Mouse (Mus musculus) forebrain, postnatal 0 days (tissue): ENCODE data around the gene Lrrc26. TPM values are rescaled to one million over a fixed set of nuclear protein-coding genes. Genes with fewer than 3 reads are reported as not detected.

Experiments
- ATAC-seq: fragments of 200-750 bp; cut with Nextera tagmentation; 2 replicates; pipeline ENCODE4 v1.8.0; 2017; ENCODE audit warnings: mild to moderate bottlenecking, moderate library complexity
- DNase-seq: peaks from one replicate; pipeline ENCODE4 v3.0.0-alpha.2; 2015
- H3K27ac ChIP-seq: fragments of 300-500 bp; sonication (generic); 2 replicates; pipeline ENCODE4 v1.5.1; 2014; ENCODE audit warnings: low read depth, mild to moderate bottlenecking, antibody characterized with exemption, low read length, moderate library complexity, mixed read lengths
- H3K27me3 ChIP-seq: fragments of 300-500 bp; sonication (generic); 2 replicates; pipeline ENCODE4 v1.6.1; 2014; ENCODE audit warnings: mild to moderate bottlenecking, low read length, mixed read lengths; ENCODE audit not compliant: insufficient read depth
- H3K36me3 ChIP-seq: fragments of 300-500 bp; sonication (generic); 2 replicates; pipeline ENCODE4 v1.6.1; 2014; ENCODE audit warnings: mild to moderate bottlenecking, moderate library complexity; ENCODE audit not compliant: insufficient read depth
- H3K4me1 ChIP-seq: fragments of 300-500 bp; sonication (generic); 2 replicates; pipeline ENCODE4 v1.6.1; 2014; ENCODE audit warnings: antibody characterized with exemption; ENCODE audit not compliant: insufficient read depth
- H3K4me2 ChIP-seq: fragments of 300-500 bp; sonication (generic); 2 replicates; pipeline ENCODE4 v1.6.1; 2014; ENCODE audit warnings: low read depth, mild to moderate bottlenecking, moderate library complexity
- H3K4me3 ChIP-seq: fragments of 300-500 bp; sonication (generic); 2 replicates; pipeline ENCODE4 v1.5.1; 2014; ENCODE audit warnings: low read depth, low read length, mixed read lengths
- H3K9ac ChIP-seq: fragments of 300-500 bp; sonication (generic); 2 replicates; pipeline ENCODE4 v1.6.1; 2014; ENCODE audit warnings: mild to moderate bottlenecking
- H3K9me3 ChIP-seq: fragments of 300-500 bp; sonication (generic); 2 replicates; pipeline ENCODE4 v1.6.1; 2016; ENCODE audit warnings: low read length
- CTCF ChIP-seq: sonication (generic); IDR thresholded peaks from 2 replicates; pipeline ENCODE4 v1.5.1; 2016; ENCODE audit warnings: antibody characterized with exemption, control low read depth, low read depth
- WGBS: fragments of 180-500 bp; shearing (Covaris S2); extraction: QIAGEN DNeasy Blood & Tissue Kit; methylation state at CpG from one replicate; pipeline ENCODE4 v1.1.7; 2014; 5-methylcytosine and 5-hydroxymethylcytosine counted together
- polyA plus RNA-seq: library from polyadenylated mRNA; unstranded; fragments of >200 nt; fragmentation: Nextera tagmentation; extraction: Ambion mirVana; gene quantifications from 2 replicates; pipeline ENCODE4 v1.2.1, GENCODE M21; 2015
- total RNA-seq: library from RNA; depleted of rRNA; stranded (reverse); fragments of >200 nt; gene quantifications from 2 replicates; pipeline ENCODE4 v1.2.3, GENCODE M21; 2014; rRNA removed

Gene Lrrc26
- total and polyA plus RNA-seq, 2 experiments from 2014 or later, result not detected

DNA sequence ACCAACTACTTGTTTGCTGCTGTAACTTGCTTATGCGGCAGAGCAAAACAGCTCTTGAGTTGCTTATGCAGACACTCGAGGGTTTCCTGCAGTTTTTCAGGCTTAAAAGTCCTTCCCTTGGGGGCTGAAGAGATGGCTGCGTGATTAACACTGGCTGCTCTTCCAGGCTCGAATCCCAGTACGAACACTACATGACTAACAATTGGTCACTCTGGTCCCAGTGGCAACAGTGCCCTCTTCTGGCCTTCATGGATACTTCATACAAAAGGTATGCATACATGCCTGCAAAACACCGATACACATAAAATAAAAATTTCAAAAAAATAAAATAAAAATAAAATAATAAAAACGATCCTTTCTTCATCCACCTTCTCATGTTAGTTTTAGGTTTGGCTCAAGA lies 38.7 kb downstream of the Lrrc26 start:
- ATAC-seq, result no peak
- no peak overlapping the region for H3K27ac ChIP-seq
- 33% methylated on average over 7 of the region's 7 CpGs for WGBS
- DNase-seq, result peak; percentile 55
- peak; percentile 70 for TF ChIP-seq CTCF
- no peaks in the 10 kb centered on the region for H3K9me3 ChIP-seq
- H3K4me2 ChIP-seq, result no peak overlapping the region
- H3K4me3 ChIP-seq, result no peak overlapping the region
- H3K36me3 ChIP-seq, result no peaks in the 10 kb centered on the region
- peaks cover 6% of the 10 kb centered on the region for H3K4me1 ChIP-seq
- H3K27me3 ChIP-seq, result no peaks in the 10 kb centered on the region
- no peak overlapping the region for H3K9ac ChIP-seq

DNA sequence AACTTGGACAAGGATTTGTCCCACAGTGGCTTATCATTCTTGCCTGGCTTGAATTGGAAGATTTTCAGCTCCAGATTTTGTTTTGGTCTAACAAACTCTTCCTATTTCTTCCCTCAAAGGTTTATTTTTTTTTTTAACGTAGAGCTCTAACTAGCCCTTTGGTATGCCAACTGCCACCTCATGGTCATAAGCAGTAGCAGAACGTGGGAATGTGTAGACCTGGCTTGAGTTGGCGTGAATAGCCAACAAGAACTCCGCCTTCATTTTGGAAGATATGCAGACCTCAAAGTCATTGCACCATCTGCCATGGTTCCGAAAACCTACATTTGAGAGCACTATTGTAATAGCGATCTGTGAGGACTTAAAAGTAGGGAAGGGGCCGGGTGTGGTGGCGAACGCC lies 41.8 kb downstream of the Lrrc26 start:
- WGBS, result 59% methylated on average over 9 of the region's 9 CpGs
- DNase-seq (no peak), ATAC-seq (no peak)
- Histone ChIP-seq H3K9ac (0 out of 2 replicates have a peak overlapping the region, but pooled peaks have one; percentile 89), H3K27ac (no peak overlapping the region), H3K9me3 (no peaks in the 10 kb centered on the region), H3K36me3 (peaks cover 21% of the 10 kb centered on the region), H3K4me3 (peak overlapping the region; percentile 62), H3K27me3 (no peaks in the 10 kb centered on the region), H3K4me1 (peaks cover 9% of the 10 kb centered on the region), H3K4me2 (peak overlapping the region; percentile 68)
- TF ChIP-seq CTCF, result no peak

DNA sequence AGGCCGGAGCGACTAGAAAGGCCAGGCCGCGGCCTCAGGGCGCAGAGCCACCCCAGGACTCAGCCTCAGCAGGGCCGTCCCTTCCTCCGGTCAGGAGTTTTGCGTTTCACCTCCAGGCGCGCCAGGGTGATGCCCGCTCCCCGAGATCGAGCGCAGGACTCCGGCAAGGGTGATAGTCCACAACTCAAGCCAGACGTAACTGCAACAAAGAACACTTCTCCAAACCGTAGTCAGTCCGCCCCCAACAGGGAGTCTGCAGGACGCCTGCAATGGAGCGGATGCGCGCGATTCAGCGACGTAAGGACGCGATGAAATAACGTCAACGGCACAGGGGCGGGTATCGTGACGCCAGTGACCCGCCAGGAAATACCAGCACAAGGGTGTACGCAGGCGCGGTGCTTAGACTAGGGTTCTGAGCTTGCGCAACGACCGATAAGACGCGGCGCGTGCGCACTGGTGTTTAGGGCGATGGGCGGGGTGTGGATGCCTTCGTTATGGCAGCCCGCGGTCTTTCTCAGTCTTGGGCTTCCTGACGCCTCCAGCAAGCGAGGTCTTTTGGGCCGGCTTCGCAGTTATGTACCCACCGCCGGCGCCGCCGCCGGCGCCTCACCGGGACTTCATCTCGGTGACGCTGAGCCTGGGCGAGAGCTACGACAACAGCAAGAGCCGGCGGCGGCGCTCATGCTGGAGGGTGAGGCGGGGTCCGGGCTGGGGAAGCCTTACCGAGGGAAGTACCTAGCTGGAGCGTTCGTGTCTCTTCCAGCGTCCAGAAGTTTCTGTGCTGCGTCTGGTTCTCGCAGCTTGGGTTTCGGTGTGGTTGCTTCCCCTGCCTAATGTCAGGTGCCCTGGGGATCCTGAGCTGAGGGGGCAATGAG lies 42.8 kb downstream of the Lrrc26 start, which contains the start of gene Man1b1:
TSS of gene Man1b1 (plus strand) at position 53 of the 875 bp plus-strand sequence.
- Histone ChIP-seq H3K36me3 (peaks cover 31% of the 10 kb centered on the region), H3K9me3 (no peaks in the 10 kb centered on the region), H3K27ac (peak within 1 kb of the TSS; percentile 90), H3K27me3 (no peaks in the 10 kb centered on the region), H3K4me1 (peaks cover 9% of the 10 kb centered on the region), H3K4me2 (peak within 1 kb of the TSS; percentile 89), H3K9ac (peak within 1 kb of the TSS; percentile 89), H3K4me3 (peak within 1 kb of the TSS; percentile 62)
- WGBS, result under 1% methylated on average over 78 of the region's 78 CpGs
- ATAC-seq (peak; percentile 99), DNase-seq (peak; percentile 100)
- TF ChIP-seq CTCF, result peak; percentile 68

DNA sequence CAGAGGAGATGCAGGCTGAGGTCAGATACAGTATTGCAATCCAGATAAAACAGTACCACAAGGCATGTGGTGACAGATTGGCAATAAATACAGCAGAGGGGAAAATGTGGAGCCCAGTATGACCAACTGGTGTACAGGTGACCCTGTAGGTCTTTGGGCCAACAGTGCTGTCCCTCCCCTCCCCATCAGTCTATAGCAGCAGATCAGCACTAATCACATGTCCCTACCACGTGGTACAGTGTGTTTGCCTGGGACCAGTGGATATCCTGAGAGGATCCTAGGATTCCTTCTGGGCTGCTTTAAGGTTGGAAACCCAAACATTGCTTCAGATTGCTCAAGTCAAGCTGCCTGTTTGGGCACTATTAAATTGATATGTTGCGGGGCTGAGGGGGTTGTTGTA lies 43.9 kb downstream of the Lrrc26 start:
- WGBS, result 87% methylated on average over 2 of the region's 2 CpGs
- H3K36me3 ChIP-seq, result peaks cover 42% of the 10 kb centered on the region
- peak overlapping the region; percentile 89 for H3K9ac ChIP-seq
- no peak for ATAC-seq
- DNase-seq, result no peak
- peak overlapping the region; percentile 89 for H3K4me2 ChIP-seq
- no peaks in the 10 kb centered on the region for H3K9me3 ChIP-seq
- H3K4me1 ChIP-seq, result peaks cover 9% of the 10 kb centered on the region
- no peak overlapping the region for H3K27ac ChIP-seq
- no peaks in the 10 kb centered on the region for H3K27me3 ChIP-seq
- no peak for TF ChIP-seq CTCF
- peak overlapping the region; percentile 62 for H3K4me3 ChIP-seq

DNA sequence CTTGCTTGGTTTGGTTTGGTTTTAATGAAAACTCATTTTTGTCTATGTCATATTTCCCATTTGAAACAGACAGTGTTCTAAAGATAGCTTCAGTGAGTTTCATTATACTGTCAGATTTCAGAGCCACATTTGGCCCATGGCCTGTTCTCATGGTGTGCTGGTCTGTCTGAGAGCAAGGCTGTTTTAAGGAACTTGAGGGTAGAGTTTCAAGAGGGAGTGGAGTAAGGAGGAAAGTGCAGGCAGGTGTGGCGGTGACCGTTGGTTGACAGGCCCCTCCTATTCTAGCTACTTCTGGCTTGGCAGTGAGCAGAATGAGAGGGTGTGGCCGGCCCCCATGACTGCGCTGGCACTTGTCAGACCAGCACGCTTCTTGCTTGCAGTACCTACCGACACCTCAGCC lies 48.6 kb downstream of the Lrrc26 start:
- no peak overlapping the region for H3K27ac ChIP-seq
- no peak overlapping the region for H3K9ac ChIP-seq
- no peaks in the 10 kb centered on the region for H3K9me3 ChIP-seq
- H3K36me3 ChIP-seq, result peaks cover 70% of the 10 kb centered on the region
- no peak for TF ChIP-seq CTCF
- H3K4me3 ChIP-seq, result no peak overlapping the region
- H3K4me1 ChIP-seq, result peaks cover 4% of the 10 kb centered on the region
- 92% methylated on average over 6 of the region's 6 CpGs for WGBS
- no peak overlapping the region for H3K4me2 ChIP-seq
- H3K27me3 ChIP-seq, result no peaks in the 10 kb centered on the region
- ATAC-seq (no peak), DNase-seq (no peak)

Other genes starting within 250 kb of the Lrrc26 start
Only the 30 nearest of the 34 such genes appear.
- not detected in 2 replicates for gene Noxa1, start 194.8 kb upstream of the Lrrc26 start, total RNA-seq
- gene Noxa1, start 194.8 kb upstream of the Lrrc26 start, polyA plus RNA-seq, result not detected in 2 replicates
- gene Nrarp, start 109.2 kb upstream of the Lrrc26 start, total RNA-seq, result 38.2 and 40.0 TPM in 2 replicates
- 17.0 and 17.8 TPM in 2 replicates for gene Nrarp, start 109.2 kb upstream of the Lrrc26 start, polyA plus RNA-seq
- gene Tor4a, start 93.0 kb upstream of the Lrrc26 start, total RNA-seq, result 1.7 and 3.3 TPM in 2 replicates
- 0.92 and 1.2 TPM in 2 replicates for gene Tor4a, start 93.0 kb upstream of the Lrrc26 start, polyA plus RNA-seq
- 94.6 and 115 TPM in 2 replicates for gene Nelfb, start 78.4 kb upstream of the Lrrc26 start, total RNA-seq
- gene Nelfb, start 78.4 kb upstream of the Lrrc26 start, polyA plus RNA-seq, result 57.1 and 76.1 TPM in 2 replicates
- not detected in 2 replicates for gene Stpg3, start 75.3 kb upstream of the Lrrc26 start, total RNA-seq
- not detected in 2 replicates for gene Stpg3, start 75.3 kb upstream of the Lrrc26 start, polyA plus RNA-seq
- gene Fam166a, start 71.2 kb upstream of the Lrrc26 start, total RNA-seq, result not detected in 2 replicates
- gene Fam166a, start 71.2 kb upstream of the Lrrc26 start, polyA plus RNA-seq, result 0.94 TPM in 1 of 2 replicates, not detected in the other
- gene Tubb4b, start 65.2 kb upstream of the Lrrc26 start, total RNA-seq, result 553 and 579 TPM in 2 replicates
- 382 and 469 TPM in 2 replicates for gene Tubb4b, start 65.2 kb upstream of the Lrrc26 start, polyA plus RNA-seq
- gene Slc34a3, start 55.6 kb upstream of the Lrrc26 start, total RNA-seq, result not detected in 2 replicates
- gene Slc34a3, start 55.6 kb upstream of the Lrrc26 start, polyA plus RNA-seq, result not detected in 2 replicates
- not detected in 2 replicates for gene Rnf224, start 53.1 kb upstream of the Lrrc26 start, total RNA-seq
- not detected in 2 replicates for gene Rnf224, start 53.1 kb upstream of the Lrrc26 start, polyA plus RNA-seq
- 77.6 and 84.1 TPM in 2 replicates for gene Rnf208, start 47.7 kb upstream of the Lrrc26 start, total RNA-seq
- 193 and 205 TPM in 2 replicates for gene Rnf208, start 47.7 kb upstream of the Lrrc26 start, polyA plus RNA-seq
- gene Cysrt1, start 47.5 kb upstream of the Lrrc26 start, total RNA-seq, result not detected in 2 replicates
- gene Cysrt1, start 47.5 kb upstream of the Lrrc26 start, polyA plus RNA-seq, result not detected in 2 replicates
- gene AL732309.1, start 43.1 kb upstream of the Lrrc26 start, total RNA-seq, result 10.1 and 12.8 TPM in 2 replicates
- gene AL732309.1, start 43.1 kb upstream of the Lrrc26 start, polyA plus RNA-seq, result 3.0 and 3.1 TPM in 2 replicates
- 29.2 and 42.5 TPM in 2 replicates for gene Tmem203, start 34.5 kb upstream of the Lrrc26 start, total RNA-seq
- gene Tmem203, start 34.5 kb upstream of the Lrrc26 start, polyA plus RNA-seq, result 22.7 and 27.7 TPM in 2 replicates
- 15.2 and 18.1 TPM in 2 replicates for gene Tprn, start 27.3 kb upstream of the Lrrc26 start, total RNA-seq
- gene Tprn, start 27.3 kb upstream of the Lrrc26 start, polyA plus RNA-seq, result 16.4 and 18.8 TPM in 2 replicates
- gene Ssna1, start 17.5 kb upstream of the Lrrc26 start, total RNA-seq, result 108 and 127 TPM in 2 replicates
- 189 and 195 TPM in 2 replicates for gene Ssna1, start 17.5 kb upstream of the Lrrc26 start, polyA plus RNA-seq
- 30.2 and 37.9 TPM in 2 replicates for gene Anapc2, start 17.4 kb upstream of the Lrrc26 start, total RNA-seq
- gene Anapc2, start 17.4 kb upstream of the Lrrc26 start, polyA plus RNA-seq, result 90.7 and 108 TPM in 2 replicates
- gene Tmem210, start 1.8 kb upstream of the Lrrc26 start, total RNA-seq, result not detected in 2 replicates
- gene Tmem210, start 1.8 kb upstream of the Lrrc26 start, polyA plus RNA-seq, result not detected in 2 replicates
- gene Grin1, start 29.3 kb downstream of the Lrrc26 start, total RNA-seq, result 77.3 and 88.5 TPM in 2 replicates
- gene Grin1, start 29.3 kb downstream of the Lrrc26 start, polyA plus RNA-seq, result 46.9 and 58.2 TPM in 2 replicates
- 54.0 and 66.1 TPM in 2 replicates for gene Man1b1, start 42.4 kb downstream of the Lrrc26 start, total RNA-seq
- 35.5 and 43.8 TPM in 2 replicates for gene Man1b1, start 42.4 kb downstream of the Lrrc26 start, polyA plus RNA-seq
- gene Dpp7, start 66.4 kb downstream of the Lrrc26 start, total RNA-seq, result 17.4 and 21.7 TPM in 2 replicates
- 15.3 and 19.8 TPM in 2 replicates for gene Dpp7, start 66.4 kb downstream of the Lrrc26 start, polyA plus RNA-seq
- gene Uap1l1, start 75.8 kb downstream of the Lrrc26 start, total RNA-seq, result 4.1 and 5.2 TPM in 2 replicates
- gene Uap1l1, start 75.8 kb downstream of the Lrrc26 start, polyA plus RNA-seq, result 10.4 and 11.9 TPM in 2 replicates
- gene Sapcd2, start 82.4 kb downstream of the Lrrc26 start, total RNA-seq, result 13.2 and 13.9 TPM in 2 replicates
- gene Sapcd2, start 82.4 kb downstream of the Lrrc26 start, polyA plus RNA-seq, result 9.5 and 12.7 TPM in 2 replicates
- 8.2 and 13.5 TPM in 2 replicates for gene Entpd2, start 106.0 kb downstream of the Lrrc26 start, total RNA-seq
- 14.2 and 18.2 TPM in 2 replicates for gene Entpd2, start 106.0 kb downstream of the Lrrc26 start, polyA plus RNA-seq
- 179 and 188 TPM in 2 replicates for gene Npdc1, start 109.4 kb downstream of the Lrrc26 start, total RNA-seq
- gene Npdc1, start 109.4 kb downstream of the Lrrc26 start, polyA plus RNA-seq, result 413 and 442 TPM in 2 replicates
- 1.3 TPM in 1 of 2 replicates, not detected in the other for gene Fut7, start 133.4 kb downstream of the Lrrc26 start, total RNA-seq
- 0.17 and 0.23 TPM in 2 replicates for gene Fut7, start 133.4 kb downstream of the Lrrc26 start, polyA plus RNA-seq
- gene Abca2, start 138.8 kb downstream of the Lrrc26 start, total RNA-seq, result 51.5 and 67.4 TPM in 2 replicates
- 8.8 and 10.5 TPM in 2 replicates for gene Abca2, start 138.8 kb downstream of the Lrrc26 start, polyA plus RNA-seq
- gene Clic3, start 166.9 kb downstream of the Lrrc26 start, total RNA-seq, result 0.48 TPM in 1 of 2 replicates, not detected in the other
- 2.5 and 3.6 TPM in 2 replicates for gene Clic3, start 166.9 kb downstream of the Lrrc26 start, polyA plus RNA-seq
- 154 and 164 TPM in 2 replicates for gene Paxx, start 171.2 kb downstream of the Lrrc26 start, total RNA-seq
- 151 and 154 TPM in 2 replicates for gene Paxx, start 171.2 kb downstream of the Lrrc26 start, polyA plus RNA-seq
- 1,270 and 1,729 TPM in 2 replicates for gene Ptgds, start 180.1 kb downstream of the Lrrc26 start, total RNA-seq
- 1,561 and 1,919 TPM in 2 replicates for gene Ptgds, start 180.1 kb downstream of the Lrrc26 start, polyA plus RNA-seq
- gene Lcn12, start 204.0 kb downstream of the Lrrc26 start, total RNA-seq, result not detected in 2 replicates
- not detected in 2 replicates for gene Lcn12, start 204.0 kb downstream of the Lrrc26 start, polyA plus RNA-seq